Mouse (Mus musculus) layer of hippocampus, adult 8-10 months (tissue): ENCODE data around the gene Olfr494. TPM values are rescaled to one million over a fixed set of nuclear protein-coding genes. Genes with fewer than 3 reads are reported as not detected.

Source experiments
- DNase-seq, 2 experiments: peaks; one replicate each; pipeline ENCODE4 v3.0.0; 2022; ENCODE audit warnings: low spot score in 2 of 2
- total RNA-seq, 4 experiments: library from RNA; stranded (reverse); gene quantifications; 2 replicates each; pipeline ENCODE4 v1.2.4; 2022

The Olfr494 gene
- not detected for total RNA-seq

DNA sequence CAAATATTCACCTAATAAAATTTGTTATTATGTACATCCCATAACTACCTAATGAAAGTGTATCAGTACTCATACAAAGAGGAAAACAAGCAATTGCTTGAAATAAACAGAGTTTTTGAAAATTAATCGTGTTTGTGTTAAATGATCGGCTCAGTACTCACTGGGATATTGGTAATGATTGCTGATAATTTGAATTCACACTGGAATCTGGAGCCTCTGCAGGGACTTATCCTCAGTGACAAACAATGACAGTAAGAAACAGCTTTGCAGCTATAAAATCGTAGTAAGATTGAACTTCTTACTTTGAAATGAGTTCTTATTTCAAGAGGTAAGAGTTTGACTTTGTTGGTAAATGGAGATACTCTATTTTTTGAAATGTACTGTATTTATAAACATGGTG lies at the start of gene Olfr494:
Gene Olfr494 (plus strand): TSS at position 301 of the 400 bp plus-strand sequence.
- no peak for DNase-seq

DNA sequence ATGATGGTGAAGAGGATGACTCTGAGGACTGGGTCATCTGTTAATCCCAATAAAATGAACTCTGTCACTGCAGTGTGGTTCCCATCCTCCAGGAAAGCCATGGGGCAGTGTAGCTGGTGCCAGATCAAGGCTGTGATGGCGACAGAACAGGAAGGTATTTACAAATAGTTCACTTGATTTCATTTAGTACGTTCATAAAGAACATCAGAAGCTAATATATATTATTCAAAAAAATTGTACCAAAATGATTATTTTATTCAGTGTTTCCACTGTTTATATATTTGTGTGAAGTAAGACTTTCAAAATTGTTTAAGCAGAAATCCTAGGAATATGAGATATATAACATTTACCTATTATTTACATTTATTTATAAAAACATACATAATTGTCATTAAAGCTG lies 41.6 kb upstream of the Olfr494 start, which contains the start of gene Olfr492:
Gene Olfr492 (minus strand): TSS at position 101 of the 400 bp plus-strand sequence.
- DNase-seq, result no peak

GRCm38 (mm10) chr7:108346879-108347278 lies 18.3 kb upstream of the Olfr494 start, which contains the start of gene Olfr493:
Gene Olfr493, minus strand, starts transcription at chr7:108346979.
- DNase-seq, result no peak

- no peak for DNase-seq
Measured at GRCm38 (mm10) chr7:108392867-108393266, 27.7 kb downstream of the Olfr494 start, which contains the start of gene Olfr495. Gene Olfr495, plus strand, starts transcription at chr7:108393167.

Other genes with a start within 250 kb of the Olfr494 start
- not detected for gene Olfr484, start 237.9 kb upstream of the Olfr494 start, total RNA-seq
- gene Olfr485, start 205.5 kb upstream of the Olfr494 start, total RNA-seq, result not detected
- gene Olfr486, start 192.6 kb upstream of the Olfr494 start, total RNA-seq, result not detected
- not detected for gene Olfr487, start 150.7 kb upstream of the Olfr494 start, total RNA-seq
- gene Olfr488, start 107.0 kb upstream of the Olfr494 start, total RNA-seq, result not detected
- not detected for gene Olfr490, start 76.4 kb upstream of the Olfr494 start, total RNA-seq
- gene Olfr491, start 51.9 kb upstream of the Olfr494 start, total RNA-seq, result not detected
- not detected for gene Olfr492, start 41.7 kb upstream of the Olfr494 start, total RNA-seq
- gene Olfr493, start 18.4 kb upstream of the Olfr494 start, total RNA-seq, result not detected
- not detected for gene Olfr495, start 27.8 kb downstream of the Olfr494 start, total RNA-seq
- not detected for gene Olfr497, start 55.1 kb downstream of the Olfr494 start, total RNA-seq
- gene Olfr498, start 100.0 kb downstream of the Olfr494 start, total RNA-seq, result not detected
- gene Olfr502, start 159.7 kb downstream of the Olfr494 start, total RNA-seq, result not detected
- not detected for gene Olfr503, start 179.2 kb downstream of the Olfr494 start, total RNA-seq
- gene Olfr504, start 200.5 kb downstream of the Olfr494 start, total RNA-seq, result not detected
- gene Olfr506, start 245.5 kb downstream of the Olfr494 start, total RNA-seq, result not detected